Mouse (Mus musculus) midbrain, embryonic 16.5 days (tissue): ENCODE data around the gene AC140267.1. TPM values are rescaled to one million over a fixed set of nuclear protein-coding genes. Genes with fewer than 3 reads are reported as not detected.
A peak's percentile ranks its signal among the peaks of the same experiment; 100 is the strongest.

ENCODE experiments used
- ATAC-seq: fragments of 200-750 bp; cut with Nextera tagmentation; 2 replicates; pipeline ENCODE4 v1.8.0; 2017; ENCODE audit warnings: moderate TSS enrichment
- H3K27ac ChIP-seq: fragments of 300-500 bp; sonication (generic); 2 replicates; pipeline ENCODE4 v1.5.1; 2014; ENCODE audit warnings: mild to moderate bottlenecking, low read length, mixed read lengths
- H3K27me3 ChIP-seq: fragments of 300-500 bp; sonication (generic); 2 replicates; pipeline ENCODE4 v1.6.1; 2014; ENCODE audit warnings: low read depth, low read length, mixed read lengths; ENCODE audit not compliant: control insufficient read depth, insufficient read depth
- H3K36me3 ChIP-seq: fragments of 300-500 bp; sonication (generic); 2 replicates; pipeline ENCODE4 v1.6.1; 2014; ENCODE audit warnings: mild to moderate bottlenecking, low read length, moderate library complexity, mixed read lengths; ENCODE audit not compliant: control insufficient read depth, insufficient read depth
- H3K4me1 ChIP-seq: fragments of 300-500 bp; sonication (generic); 2 replicates; pipeline ENCODE4 v1.6.1; 2014; ENCODE audit warnings: mild to moderate bottlenecking, low read length, mixed read lengths; ENCODE audit not compliant: control insufficient read depth, insufficient read depth
- H3K4me2 ChIP-seq: fragments of 300-500 bp; sonication (generic); 2 replicates; pipeline ENCODE4 v1.6.1; 2014; ENCODE audit warnings: mild to moderate bottlenecking, low read length, mixed read lengths
- H3K4me3 ChIP-seq: fragments of 300-500 bp; sonication (generic); 2 replicates; pipeline ENCODE4 v1.5.1; 2014; ENCODE audit warnings: low read depth, mild to moderate bottlenecking, low read length, moderate library complexity, mixed read lengths
- H3K9ac ChIP-seq: fragments of 300-500 bp; sonication (generic); 2 replicates; pipeline ENCODE4 v1.6.1; 2014; ENCODE audit warnings: low read depth, low read length, mixed read lengths
- H3K9me3 ChIP-seq: fragments of 300-500 bp; sonication (generic); replicated peaks from 2 replicates; pipeline ENCODE4 v1.6.1; 2014; ENCODE audit warnings: mild to moderate bottlenecking, low read length, mixed read lengths; ENCODE audit not compliant: control insufficient read depth, poor library complexity, severe bottlenecking
- WGBS: fragments of 180-500 bp; shearing (Covaris S2); extraction: QIAGEN DNeasy Blood & Tissue Kit; methylation state at CpG from one replicate; pipeline ENCODE4 v1.1.7; 2014; 5-methylcytosine and 5-hydroxymethylcytosine counted together
- polyA plus RNA-seq: library from polyadenylated mRNA; unstranded; fragments of >200 nt; fragmentation: Nextera tagmentation; extraction: Ambion mirVana; gene quantifications from 2 replicates; pipeline ENCODE4 v1.2.1, GENCODE M21; 2015

Gene AC140267.1
- polyA plus RNA-seq, 1 experiment from 2014 or later, result 5.5 TPM

DNA sequence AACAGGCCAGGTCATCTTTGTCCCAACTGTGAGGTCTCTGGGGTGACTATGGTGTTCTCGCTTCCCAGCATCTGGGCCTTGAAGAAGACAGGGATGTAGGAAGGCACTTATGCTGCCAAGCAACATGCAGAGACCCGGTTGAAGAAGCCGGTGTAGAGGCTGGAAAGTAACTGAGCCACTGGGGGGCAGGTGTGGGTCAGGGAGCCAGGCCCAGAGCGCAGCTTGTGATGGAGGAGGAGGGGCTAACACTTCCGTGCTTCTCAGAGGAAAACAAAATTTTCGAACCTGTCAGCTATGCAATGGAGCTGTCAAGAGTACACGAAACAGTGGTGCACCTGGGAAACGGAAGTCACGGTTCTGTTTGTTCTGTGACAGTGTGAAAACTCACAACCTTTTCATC, 41.5 kb downstream of the AC140267.1 start:
- 37% methylated on average over 9 of the region's 9 CpGs for WGBS
- 0 out of 2 replicates have a peak, but pooled peaks have one; percentile 28 for ATAC-seq
- Histone ChIP-seq H3K27ac (no peak overlapping the region), H3K4me1 (peaks cover 2% of the 10 kb centered on the region; the same call in 1 of the 2 replicates), H3K4me3 (no peak overlapping the region), H3K36me3 (no peaks in the 10 kb centered on the region), H3K9me3 (no peaks in the 10 kb centered on the region), H3K27me3 (no peaks in the 10 kb centered on the region; the same call in 1 of the 2 replicates), H3K9ac (no peak overlapping the region), H3K4me2 (no peak overlapping the region)

DNA sequence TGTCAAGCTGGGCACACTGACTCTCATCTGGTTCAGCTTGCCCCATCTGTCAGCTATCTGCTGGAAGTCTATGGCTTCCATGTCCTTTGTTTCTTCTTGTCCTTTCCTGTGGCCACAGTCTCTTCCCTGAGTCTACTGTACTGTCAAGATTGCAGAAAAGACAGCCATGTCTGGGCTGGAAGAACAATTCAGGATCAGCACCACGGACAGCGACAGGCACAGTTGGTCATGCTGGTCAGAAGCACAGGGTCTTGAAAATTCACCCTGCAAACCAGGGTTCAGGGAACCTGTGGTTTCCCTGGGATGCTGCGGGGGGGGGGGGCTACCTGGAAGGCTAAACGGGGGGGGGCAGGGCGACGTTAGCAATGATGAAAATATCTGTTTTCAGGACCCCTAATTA, 42.0 kb downstream of the AC140267.1 start:
- no peak for ATAC-seq
- Histone ChIP-seq H3K4me1 (no peaks in the 10 kb centered on the region; the same call in 1 of the 2 replicates), H3K9ac (no peak overlapping the region), H3K27ac (no peak overlapping the region), H3K36me3 (no peaks in the 10 kb centered on the region), H3K4me3 (no peak overlapping the region), H3K9me3 (no peaks in the 10 kb centered on the region), H3K4me2 (no peak overlapping the region), H3K27me3 (no peaks in the 10 kb centered on the region; the same call in 1 of the 2 replicates)
- WGBS, result 4% methylated on average over 6 of the region's 6 CpGs

DNA sequence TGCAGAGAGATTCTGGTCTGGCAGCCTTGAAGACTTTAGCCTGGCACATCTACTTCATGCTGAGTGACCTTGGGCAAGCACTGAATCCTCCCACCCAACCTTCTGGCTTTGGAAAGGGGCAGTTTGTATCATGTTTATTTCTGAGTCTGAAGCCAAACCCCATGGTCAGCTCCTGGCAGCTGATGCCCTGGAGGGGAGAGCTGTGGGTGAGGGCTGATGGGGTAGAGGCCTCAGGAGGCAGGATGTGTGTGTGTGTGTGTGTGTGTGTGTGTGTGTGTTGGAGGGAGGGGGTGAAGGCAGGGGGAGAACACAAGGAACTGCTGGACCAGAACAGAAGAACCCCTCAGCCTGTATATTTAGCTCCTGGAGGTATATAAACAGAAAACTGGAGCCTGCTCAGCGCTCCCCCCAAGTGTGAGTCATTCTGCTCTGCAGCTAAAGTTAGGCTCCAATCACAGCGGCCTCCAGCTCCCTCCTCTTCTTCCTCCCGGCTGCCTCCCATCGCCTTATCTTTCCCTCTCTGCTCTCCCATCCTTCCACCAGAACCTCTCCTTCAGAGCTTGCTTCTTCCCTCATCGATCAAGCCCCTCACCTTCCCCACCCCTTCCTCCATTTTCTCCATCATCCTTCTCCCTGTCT, 42.6 kb downstream of the AC140267.1 start:
- Histone ChIP-seq H3K4me1 (no peaks in the 10 kb centered on the region), H3K27ac (no peak overlapping the region), H3K4me3 (no peak overlapping the region), H3K27me3 (no peaks in the 10 kb centered on the region; the same call in 1 of the 2 replicates), H3K4me2 (no peak overlapping the region), H3K9ac (no peak overlapping the region), H3K36me3 (no peaks in the 10 kb centered on the region), H3K9me3 (no peaks in the 10 kb centered on the region)
- WGBS, result 79% methylated on average over 5 of the region's 5 CpGs
- ATAC-seq, result no peak

DNA sequence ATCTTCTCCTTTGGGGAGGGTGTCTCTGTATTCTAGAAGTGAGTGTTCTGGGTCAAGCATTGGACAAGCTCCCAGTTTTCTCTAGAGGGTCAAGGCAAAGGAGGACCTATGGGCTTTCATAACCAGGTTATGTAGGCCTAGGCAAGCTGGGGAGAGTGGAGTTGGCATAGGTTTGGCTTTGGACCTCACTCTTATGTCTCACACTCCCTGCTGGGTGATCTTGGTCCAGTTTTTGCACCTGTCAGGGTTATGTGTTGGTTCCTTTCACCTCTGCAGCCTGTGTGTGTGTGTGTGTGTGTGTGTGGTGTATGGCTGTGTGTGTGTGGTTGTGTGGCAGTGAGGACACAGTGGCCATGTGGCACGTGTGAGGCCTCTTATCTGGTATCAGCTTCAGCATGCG, 43.4 kb downstream of the AC140267.1 start:
- H3K27me3 ChIP-seq, result no peaks in the 10 kb centered on the region; the same call in 1 of the 2 replicates
- WGBS, result 87% methylated on average over 2 of the region's 2 CpGs
- H3K36me3 ChIP-seq, result no peaks in the 10 kb centered on the region
- H3K4me3 ChIP-seq, result no peak overlapping the region
- ATAC-seq, result no peak
- H3K9me3 ChIP-seq, result no peaks in the 10 kb centered on the region
- H3K27ac ChIP-seq, result no peak overlapping the region
- no peak overlapping the region for H3K4me2 ChIP-seq
- H3K4me1 ChIP-seq, result no peaks in the 10 kb centered on the region
- no peak overlapping the region for H3K9ac ChIP-seq

DNA sequence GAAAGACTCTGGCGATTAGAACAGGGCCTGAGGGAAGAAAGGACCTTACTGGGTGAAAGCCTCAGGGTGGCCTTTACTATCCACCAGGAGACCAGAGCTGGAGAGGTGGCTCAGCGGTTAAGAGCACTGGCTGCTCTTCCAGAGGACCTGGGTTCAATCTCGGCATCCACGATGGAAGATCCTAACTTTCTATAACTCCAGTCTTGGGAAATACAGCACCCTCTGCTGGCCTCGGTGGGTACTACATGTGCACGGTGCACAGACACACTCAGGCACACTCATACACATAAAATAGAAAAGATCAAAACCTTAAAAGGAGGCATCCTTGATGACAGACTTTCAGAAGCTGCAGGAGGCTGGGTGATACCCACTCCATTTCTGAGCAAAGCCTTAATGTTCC, 45.0 kb downstream of the AC140267.1 start:
- ATAC-seq, result no peak
- 15% methylated on average over 6 of the region's 6 CpGs for WGBS
- H3K4me1 ChIP-seq, result no peaks in the 10 kb centered on the region
- peaks cover 9% of the 10 kb centered on the region for H3K27me3 ChIP-seq
- no peak overlapping the region for H3K27ac ChIP-seq
- H3K4me2 ChIP-seq, result no peak overlapping the region
- H3K9ac ChIP-seq, result no peak overlapping the region
- no peaks in the 10 kb centered on the region for H3K36me3 ChIP-seq
- no peak overlapping the region for H3K4me3 ChIP-seq
- no peaks in the 10 kb centered on the region for H3K9me3 ChIP-seq

Other genes with a start within 250 kb of the AC140267.1 start
- gene Pdgfb, start 220.9 kb upstream of the AC140267.1 start, polyA plus RNA-seq, result 4.3 and 6.8 TPM in 2 replicates
- 66.2 and 83.9 TPM in 2 replicates for gene Syngr1, start 144.5 kb upstream of the AC140267.1 start, polyA plus RNA-seq
- 524 and 548 TPM in 2 replicates for gene Rpl3, start 144.0 kb upstream of the AC140267.1 start, polyA plus RNA-seq
- 35.9 and 38.3 TPM in 2 replicates for gene Tab1, start 102.7 kb upstream of the AC140267.1 start, polyA plus RNA-seq
- 14.1 and 15.2 TPM in 2 replicates for gene Mgat3, start 62.1 kb upstream of the AC140267.1 start, polyA plus RNA-seq
- gene Mief1, start 1.8 kb upstream of the AC140267.1 start, polyA plus RNA-seq, result 35.2 and 37.4 TPM in 2 replicates
- gene Atf4, start 19.3 kb downstream of the AC140267.1 start, polyA plus RNA-seq, result 125 and 131 TPM in 2 replicates
- 74.9 and 79.6 TPM in 2 replicates for gene Rps19bp1, start 28.5 kb downstream of the AC140267.1 start, polyA plus RNA-seq
- 1.0 and 1.4 TPM in 2 replicates for gene Cacna1i, start 51.4 kb downstream of the AC140267.1 start, polyA plus RNA-seq